Mouse (Mus musculus) urinary bladder, postnatal 10 days (tissue): ENCODE data around the gene Npas1.

Source experiments
- DNase-seq: peaks from one replicate; pipeline ENCODE4 v3.0.0; 2022; ENCODE audit warnings: low spot score

Npas1 gene

DNA sequence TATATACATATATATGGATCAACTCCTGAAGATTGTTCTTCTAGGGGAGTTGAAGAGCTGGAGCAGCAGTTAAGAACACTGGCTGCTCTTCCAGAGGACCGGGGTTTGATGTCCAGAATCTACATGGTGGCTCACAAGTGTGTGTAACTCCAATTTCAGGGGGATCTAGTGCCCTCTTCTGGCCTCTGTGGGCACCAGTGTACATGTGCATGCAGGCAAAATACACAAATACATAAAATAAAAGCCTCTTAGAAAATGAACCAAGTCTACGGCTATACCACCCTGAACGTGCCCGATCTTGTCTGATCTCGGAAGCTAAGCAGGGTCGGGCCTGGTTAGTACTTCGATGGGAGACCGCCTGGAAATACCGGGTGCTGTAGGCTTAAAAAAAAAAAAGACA lies 6.0 kb downstream of the Npas1 start:
- DNase-seq = no peak

- DNase-seq = no peak
Observed at GRCm38 (mm10) chr7:16468115-16468514, 9.4 kb downstream of the Npas1 start.

GRCm38 (mm10) chr7:16466565-16466964 lies 11.0 kb downstream of the Npas1 start:
- no peak for DNase-seq

GRCm38 (mm10) chr7:16465568-16465967 lies 12.0 kb downstream of the Npas1 start:
- DNase-seq = no peak

DNA sequence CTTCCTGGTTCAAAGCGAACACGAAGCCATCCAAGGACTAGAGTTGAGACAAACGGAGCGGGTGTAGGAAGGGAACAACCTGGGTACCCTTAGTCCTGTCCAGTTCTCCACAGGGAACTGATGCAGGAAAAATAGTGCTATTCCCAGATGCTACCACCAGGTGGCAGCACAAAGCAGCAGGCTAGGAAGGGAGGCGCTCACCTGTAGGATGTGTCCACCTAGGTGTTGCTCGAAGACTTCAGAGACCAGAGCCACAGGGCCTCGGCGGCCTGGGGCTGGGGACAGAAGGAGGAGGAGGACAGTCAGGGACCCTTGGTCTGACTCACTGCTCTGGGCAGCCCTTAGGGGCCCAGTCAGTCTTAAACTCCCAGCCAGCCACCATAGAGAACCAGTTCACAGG lies 12.4 kb downstream of the Npas1 start:
- DNase-seq = no peak

DNA sequence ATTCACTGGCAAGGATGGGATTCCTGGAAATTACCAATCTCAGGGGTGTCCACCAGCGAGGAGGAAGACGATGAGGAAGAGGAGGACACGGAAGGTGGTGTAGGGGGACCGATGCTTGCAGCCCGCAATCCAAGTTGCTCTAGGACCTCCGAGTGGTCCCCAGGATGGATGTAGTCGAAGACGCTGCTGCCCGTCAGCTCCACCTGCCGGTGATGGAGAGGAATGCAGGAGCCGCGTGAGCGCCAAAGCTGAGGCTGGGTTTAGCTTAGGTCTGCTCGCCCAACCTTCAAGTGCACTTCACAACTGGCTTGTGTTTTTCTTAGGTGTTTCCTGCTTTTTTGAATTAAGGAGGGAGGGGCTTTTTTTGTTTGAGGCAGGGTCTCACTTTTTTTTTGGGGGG lies 14.3 kb downstream of the Npas1 start:
- peak; percentile 65 for DNase-seq

DNA sequence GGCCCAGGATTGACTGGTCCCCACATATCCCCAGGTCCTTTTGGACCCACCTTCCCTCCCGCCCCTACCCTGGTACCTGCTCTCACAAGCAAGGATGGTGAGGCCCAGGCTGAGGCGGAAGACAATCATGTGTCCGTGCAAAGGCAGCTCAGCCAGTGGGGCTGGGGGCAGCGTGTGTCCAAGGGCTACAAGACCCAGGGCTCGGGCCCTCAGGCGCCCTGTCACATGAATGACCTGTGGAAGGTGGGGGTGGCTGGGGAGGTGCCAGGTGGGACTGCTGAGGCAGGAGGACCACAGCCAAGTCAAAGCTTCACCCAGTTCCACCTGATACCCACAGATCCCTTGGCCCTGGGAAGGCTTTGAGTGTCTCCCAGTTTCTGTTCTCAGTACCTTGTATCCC lies 15.8 kb downstream of the Npas1 start:
- no peak for DNase-seq

DNA sequence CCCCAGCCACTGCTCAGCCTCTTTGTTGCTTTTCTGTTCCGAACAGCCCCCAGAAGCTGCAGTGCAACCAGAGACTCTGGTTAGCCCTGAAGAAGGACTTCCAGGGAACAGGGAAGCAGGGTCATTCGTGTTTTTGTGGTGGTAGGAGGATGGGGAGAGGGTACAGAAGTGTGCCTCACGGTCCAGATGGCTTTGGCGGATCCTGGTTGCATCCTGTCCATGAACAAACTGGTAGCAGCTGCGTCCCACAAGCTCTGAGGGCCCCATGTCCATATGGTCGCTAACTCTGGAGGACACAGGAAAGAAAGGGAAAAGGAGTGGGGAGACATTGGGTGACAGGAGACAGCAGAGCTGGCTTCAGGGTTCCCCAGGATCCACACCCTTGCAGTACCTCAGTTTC lies 16.4 kb downstream of the Npas1 start:
- DNase-seq = no peak

DNA sequence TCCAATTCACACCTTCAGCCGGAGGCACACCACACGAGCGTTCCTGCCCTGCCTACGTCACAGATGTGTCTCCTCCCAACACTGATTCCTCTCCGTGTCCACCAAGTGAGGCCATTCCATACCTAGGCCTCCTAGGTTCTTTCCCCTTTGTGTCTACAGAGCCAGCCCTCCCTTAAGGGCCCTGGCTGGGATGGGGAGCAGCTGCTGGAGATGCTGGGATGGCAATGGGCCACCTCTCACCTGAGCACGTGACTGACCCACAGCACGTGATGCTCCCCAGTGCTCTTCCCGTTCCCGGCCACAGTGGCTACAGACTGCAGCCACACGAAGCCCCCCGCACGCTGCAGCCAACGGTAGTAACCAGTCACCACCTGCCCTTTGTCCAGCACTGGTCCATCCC lies 17.0 kb downstream of the Npas1 start:
- DNase-seq = no peak

GRCm38 (mm10) chr7:16456289-16456688 lies 21.2 kb downstream of the Npas1 start:
- no peak for DNase-seq

- DNase-seq = no peak
Observed at GRCm38 (mm10) chr7:16455016-16455415, 22.5 kb downstream of the Npas1 start.

- DNase-seq = no peak
Observed at GRCm38 (mm10) chr7:16453118-16453711, 24.3 kb downstream of the Npas1 start.

GRCm38 (mm10) chr7:16452587-16453073 lies 24.9 kb downstream of the Npas1 start, which contains the start of gene Tmem160:
Gene Tmem160, plus strand, starts transcription at chr7:16452779.
- peak; percentile 46 for DNase-seq

GRCm38 (mm10) chr7:16451656-16452055 lies 25.9 kb downstream of the Npas1 start:
- no peak for DNase-seq

DNA sequence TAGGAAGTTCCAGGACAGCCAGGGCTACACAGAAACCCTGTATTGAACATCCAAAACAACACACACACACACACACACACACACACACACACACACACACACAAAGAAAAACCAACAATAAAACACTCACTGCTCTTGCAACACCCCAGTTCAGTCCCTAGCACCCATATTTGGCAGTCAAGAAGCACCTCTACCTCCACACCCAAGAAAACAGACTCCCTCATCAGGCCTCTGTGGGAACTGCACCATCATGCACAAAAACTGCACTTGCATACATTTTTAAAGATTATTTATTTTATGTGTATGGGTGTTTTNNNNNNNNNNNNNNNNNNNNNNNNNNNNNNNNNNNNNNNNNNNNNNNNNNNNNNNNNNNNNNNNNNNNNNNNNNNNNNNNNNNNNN lies 36.3 kb downstream of the Npas1 start:
- no peak for DNase-seq

DNA sequence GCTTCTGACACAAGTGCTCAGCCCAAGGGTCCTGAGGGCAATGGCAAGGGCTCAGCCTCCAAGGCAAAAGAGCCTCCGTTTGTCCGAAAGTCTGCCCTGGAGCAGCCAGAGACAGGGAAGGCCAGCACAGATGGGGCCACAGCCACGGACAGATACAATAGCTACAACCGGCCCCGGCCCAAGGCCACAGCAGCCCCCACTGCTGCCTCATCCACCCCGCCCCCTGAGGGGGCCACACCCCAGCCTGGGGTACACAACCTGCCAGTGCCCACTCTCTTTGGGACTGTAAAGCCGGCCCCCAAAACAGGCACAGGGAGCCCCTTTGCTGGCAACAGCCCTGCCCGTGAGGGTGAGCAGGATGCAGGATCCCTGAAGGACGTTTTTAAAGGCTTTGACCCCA lies 42.4 kb downstream of the Npas1 start:
- DNase-seq = no peak

DNA sequence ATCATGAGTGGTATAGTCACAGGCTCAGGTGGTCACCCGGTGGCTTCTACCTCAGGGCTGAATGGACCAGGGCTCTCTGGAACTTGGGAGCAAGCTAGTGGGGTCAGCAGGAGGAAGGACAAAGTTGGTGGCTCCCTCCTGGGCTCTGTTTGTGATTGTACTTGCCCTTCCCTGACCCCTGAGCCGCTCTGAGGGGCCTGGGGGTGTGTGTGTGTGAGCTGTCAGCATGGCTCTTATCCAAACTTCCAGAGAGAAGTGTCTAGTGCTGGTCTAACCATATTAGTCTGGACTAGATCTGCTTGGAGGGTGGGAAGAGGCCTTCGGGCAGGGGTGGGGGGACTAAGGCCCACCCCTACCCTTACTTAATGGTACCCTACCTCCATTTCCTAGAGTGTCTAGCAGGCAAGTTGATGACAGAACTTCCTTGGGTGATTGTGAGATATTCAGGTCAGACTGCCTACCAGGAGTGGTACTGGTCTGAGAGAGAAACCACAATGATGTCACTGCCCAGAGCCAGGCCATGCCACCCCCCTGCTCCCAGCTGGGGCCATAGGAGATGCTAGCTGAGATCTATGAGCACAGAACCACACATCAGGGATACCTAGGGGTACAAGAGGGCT lies 44.1 kb downstream of the Npas1 start:
- no peak for DNase-seq

GRCm38 (mm10) chr7:16426129-16426729 lies 51.3 kb downstream of the Npas1 start:
- peak; percentile 42 for DNase-seq

- DNase-seq = no peak
Observed at GRCm38 (mm10) chr7:16425721-16426120, 51.8 kb downstream of the Npas1 start.

DNA sequence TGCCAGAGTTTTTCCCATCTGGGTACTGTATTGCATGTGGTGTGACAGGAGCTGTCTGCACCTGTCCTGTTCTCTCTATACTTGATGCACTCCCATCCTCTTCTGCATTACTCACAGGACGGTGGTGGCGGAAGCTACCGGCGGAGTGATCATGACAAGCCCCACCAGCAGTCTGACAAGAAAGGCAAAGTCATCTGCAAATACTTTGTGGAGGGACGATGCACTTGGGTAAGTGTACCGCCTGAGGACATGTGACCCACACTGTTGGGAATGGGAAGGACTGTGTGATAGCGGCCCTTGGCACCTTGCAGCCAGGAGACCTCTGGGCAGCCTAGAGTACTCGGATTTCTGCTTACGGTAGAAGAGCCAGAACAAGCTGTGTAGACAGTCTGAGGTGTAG lies 53.8 kb downstream of the Npas1 start:
- DNase-seq = no peak

GRCm38 (mm10) chr7:16422222-16422856 lies 55.2 kb downstream of the Npas1 start:
- DNase-seq = no peak

DNA sequence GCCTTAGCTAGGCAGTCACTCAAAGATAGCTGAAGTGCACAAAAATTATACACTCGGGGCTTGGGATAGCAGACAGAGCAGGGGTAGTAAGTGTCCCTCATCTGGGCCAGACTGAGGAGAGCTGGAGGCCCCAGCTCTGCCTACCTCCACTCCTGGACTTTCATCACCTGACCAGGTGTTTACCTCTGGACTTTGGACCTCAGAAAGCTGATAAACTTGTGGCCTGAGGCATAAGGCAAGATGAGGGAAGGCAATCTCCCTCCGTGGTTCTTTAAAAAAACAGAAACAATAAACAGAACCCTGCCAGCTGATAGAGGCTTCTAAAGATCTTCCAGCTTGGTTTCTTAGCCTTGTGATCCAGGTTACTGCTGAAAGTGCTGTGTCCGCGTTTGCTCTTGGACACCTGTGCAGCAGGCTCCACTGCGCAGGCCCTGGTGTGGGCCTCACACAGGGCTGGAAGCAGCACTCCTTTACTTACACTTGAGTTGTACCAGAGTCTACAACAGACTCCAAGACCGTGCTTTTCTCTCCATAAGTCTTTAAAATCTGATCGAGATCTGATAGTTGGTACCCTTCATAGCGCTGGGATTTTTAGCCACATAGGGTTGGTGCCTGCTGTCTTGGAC lies 56.9 kb downstream of the Npas1 start:
- no peak for DNase-seq

- no peak for DNase-seq
Observed at GRCm38 (mm10) chr7:16418713-16419112, 58.8 kb downstream of the Npas1 start.
